Mouse (Mus musculus) hindbrain, embryonic 15.5 days (tissue): Measurements from ENCODE around the gene Gm42906. TPM values are rescaled to one million over a fixed set of nuclear protein-coding genes. Genes with fewer than 3 reads are reported as not detected.

Experiments used
- ATAC-seq: fragments of 200-750 bp; cut with Nextera tagmentation; 2 replicates; pipeline ENCODE4 v1.8.0; 2017; ENCODE audit warnings: low read depth, moderate number of reproducible peaks, moderate TSS enrichment; ENCODE audit not compliant: low FRiP score
- H3K27ac ChIP-seq: fragments of 300-500 bp; sonication (generic); replicated peaks from 2 replicates; pipeline ENCODE4 v1.5.1; 2015; ENCODE audit warnings: mild to moderate bottlenecking, inconsistent platforms
- H3K27me3 ChIP-seq: fragments of 300-500 bp; sonication (generic); 2 replicates; pipeline ENCODE4 v1.6.1; 2015; ENCODE audit warnings: control low read depth, inconsistent platforms
- H3K36me3 ChIP-seq: fragments of 300-500 bp; sonication (generic); 2 replicates; pipeline ENCODE4 v1.6.1; 2015; ENCODE audit warnings: control low read depth, inconsistent platforms
- H3K4me1 ChIP-seq: fragments of 300-500 bp; sonication (generic); replicated peaks from 2 replicates; pipeline ENCODE4 v1.6.1; 2015; ENCODE audit warnings: control low read depth, inconsistent platforms
- H3K4me2 ChIP-seq: fragments of 300-500 bp; sonication (generic); 2 replicates; pipeline ENCODE4 v1.6.1; 2015; ENCODE audit warnings: moderate library complexity, mild to moderate bottlenecking, inconsistent platforms
- H3K4me3 ChIP-seq: fragments of 300-500 bp; sonication (generic); 2 replicates; pipeline ENCODE4 v1.5.1; 2015; ENCODE audit warnings: mild to moderate bottlenecking, inconsistent platforms
- H3K9ac ChIP-seq: fragments of 300-500 bp; sonication (generic); 2 replicates; pipeline ENCODE4 v1.6.1; 2015; ENCODE audit warnings: inconsistent platforms
- H3K9me3 ChIP-seq: fragments of 300-500 bp; sonication (generic); 2 replicates; pipeline ENCODE4 v1.6.1; 2016; ENCODE audit warnings: control low read depth, inconsistent platforms
- WGBS: fragments of 180-500 bp; shearing (Covaris S2); methylation state at CpG from one replicate; pipeline ENCODE4 v1.1.7; 2015; 5-methylcytosine and 5-hydroxymethylcytosine counted together
- polyA plus RNA-seq: library from polyadenylated mRNA; unstranded; fragments of >200 nt; fragmentation: Nextera tagmentation; extraction: Ambion mirVana; gene quantifications from 2 replicates; pipeline ENCODE4 v1.2.1, GENCODE M21; 2015

The Gm42906 gene
- polyA plus RNA-seq, 1 experiment from 2014 or later = not detected

DNA sequence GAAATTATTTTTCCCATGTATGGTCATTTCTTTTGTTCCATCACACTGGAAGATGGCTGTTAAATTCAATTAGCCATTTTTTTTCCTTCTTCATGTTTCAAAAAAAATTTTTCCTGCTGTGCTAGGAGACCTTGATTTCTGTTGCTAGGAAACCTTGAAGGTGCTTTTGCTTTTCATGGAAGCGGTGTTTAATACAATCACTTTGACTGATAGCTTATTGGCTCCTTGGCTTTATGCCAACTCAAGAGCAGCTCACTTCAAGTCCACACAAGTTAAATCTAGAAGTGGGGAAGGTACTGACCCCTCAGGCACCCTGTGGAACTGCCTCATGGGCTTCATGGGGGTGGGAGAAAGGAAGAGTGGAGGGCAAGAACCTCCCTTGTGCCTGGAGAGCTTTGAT lies 38.1 kb downstream of the Gm42906 start:
- no peak for ATAC-seq
- H3K4me3 ChIP-seq = no peak overlapping the region
- no peaks in the 10 kb centered on the region for H3K36me3 ChIP-seq
- 0 out of 2 replicates have a peak, but pooled peaks cover 9% of the 10 kb centered on the region for H3K4me1 ChIP-seq
- H3K27ac ChIP-seq = 0 out of 2 replicates have a peak overlapping the region, but pooled peaks have one; percentile 18
- no peak overlapping the region for H3K9ac ChIP-seq
- H3K4me2 ChIP-seq = no peak overlapping the region
- WGBS = 60% methylated on average over 1 of the region's 1 CpGs
- H3K9me3 ChIP-seq = no peaks in the 10 kb centered on the region
- no peaks in the 10 kb centered on the region for H3K27me3 ChIP-seq

DNA sequence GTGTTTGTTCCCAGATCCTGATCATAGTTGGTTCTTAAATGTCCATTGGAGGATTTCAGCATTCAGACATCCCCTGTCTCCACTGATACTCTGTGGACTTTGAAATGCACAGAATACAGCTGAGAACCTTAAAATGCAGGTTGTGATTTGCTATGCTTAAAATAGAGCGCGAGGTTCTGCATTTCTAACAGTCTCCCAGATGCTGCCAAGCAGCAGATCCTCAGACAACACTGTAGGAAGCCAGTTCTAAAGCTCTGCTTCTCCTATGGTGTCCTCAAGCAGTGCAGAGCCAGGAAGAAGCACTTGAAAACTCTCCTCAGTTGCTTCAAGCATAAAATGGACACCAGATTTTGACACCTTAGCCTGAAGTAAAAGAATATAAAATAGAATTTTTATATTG lies 48.1 kb downstream of the Gm42906 start:
- 82% methylated on average over 2 of the region's 2 CpGs for WGBS
- Histone ChIP-seq H3K9me3 (no peaks in the 10 kb centered on the region), H3K27ac (no peak overlapping the region), H3K9ac (no peak overlapping the region), H3K36me3 (no peaks in the 10 kb centered on the region), H3K27me3 (no peaks in the 10 kb centered on the region), H3K4me2 (no peak overlapping the region), H3K4me1 (no peaks in the 10 kb centered on the region), H3K4me3 (no peak overlapping the region)
- no peak for ATAC-seq

DNA sequence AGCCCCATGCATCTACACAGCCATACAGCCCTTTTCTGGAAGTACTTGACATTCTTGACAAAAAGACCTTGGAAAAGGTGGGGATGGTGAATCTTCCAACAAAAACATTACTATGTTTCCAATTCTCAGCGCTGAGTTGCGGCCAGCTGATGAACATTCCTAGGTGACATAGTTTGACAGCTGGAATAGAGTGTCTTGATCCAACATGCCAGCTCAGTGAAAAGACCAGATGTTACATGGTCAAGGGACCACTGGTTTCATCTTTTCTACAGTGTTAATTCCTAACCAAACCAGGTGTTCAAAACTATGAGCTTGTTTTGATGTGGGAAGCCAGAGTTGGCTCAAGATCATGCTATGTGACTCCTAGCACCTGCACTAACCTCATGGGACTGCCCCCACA lies 48.8 kb downstream of the Gm42906 start:
- no peak for ATAC-seq

DNA sequence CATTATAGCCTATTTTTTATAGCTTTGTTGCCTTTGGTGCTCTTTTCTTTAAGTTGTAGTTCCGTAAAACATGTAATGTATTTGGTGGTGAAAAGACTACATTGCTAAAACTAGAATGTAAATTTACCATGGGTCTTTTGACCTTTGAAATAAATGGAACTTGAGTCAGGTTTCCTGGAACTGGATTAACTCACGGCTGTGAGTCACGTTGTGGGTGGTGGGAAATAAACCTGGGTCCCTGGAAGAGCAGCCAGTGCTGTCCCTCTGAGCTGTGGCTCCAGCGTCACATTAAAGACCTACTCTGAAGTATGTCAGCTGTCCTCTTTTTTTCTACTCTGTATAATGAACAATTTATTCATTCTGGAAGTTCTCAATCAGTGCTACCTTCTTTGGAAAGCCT lies 51.0 kb downstream of the Gm42906 start:
- Histone ChIP-seq H3K9ac (no peak overlapping the region), H3K36me3 (no peaks in the 10 kb centered on the region), H3K27ac (no peak overlapping the region), H3K27me3 (no peaks in the 10 kb centered on the region), H3K4me3 (no peak overlapping the region), H3K4me1 (no peaks in the 10 kb centered on the region), H3K9me3 (no peaks in the 10 kb centered on the region), H3K4me2 (no peak overlapping the region)
- no peak for ATAC-seq
- 87% methylated on average over 4 of the region's 4 CpGs for WGBS

More for the DNA sequence above, 48.8 kb downstream of the Gm42906 start:
- H3K9me3 ChIP-seq = no peaks in the 10 kb centered on the region
- H3K36me3 ChIP-seq = no peaks in the 10 kb centered on the region
- no peak overlapping the region for H3K4me2 ChIP-seq
- no peak overlapping the region for H3K9ac ChIP-seq
- H3K4me3 ChIP-seq = no peak overlapping the region
- no peaks in the 10 kb centered on the region for H3K4me1 ChIP-seq
- no peaks in the 10 kb centered on the region for H3K27me3 ChIP-seq
- WGBS = 86% methylated on average over 2 of the region's 2 CpGs
- H3K27ac ChIP-seq = no peak overlapping the region

GRCm38 (mm10) chr5:151374825-151375224 lies 53.1 kb downstream of the Gm42906 start:
- no peak overlapping the region for H3K4me3 ChIP-seq
- H3K27ac ChIP-seq = no peak overlapping the region
- no peaks in the 10 kb centered on the region for H3K4me1 ChIP-seq
- H3K9ac ChIP-seq = no peak overlapping the region
- H3K4me2 ChIP-seq = no peak overlapping the region
- H3K36me3 ChIP-seq = no peaks in the 10 kb centered on the region
- ATAC-seq = no peak
- WGBS = 69% methylated on average over 2 of the region's 2 CpGs
- H3K27me3 ChIP-seq = no peaks in the 10 kb centered on the region
- H3K9me3 ChIP-seq = no peaks in the 10 kb centered on the region

DNA sequence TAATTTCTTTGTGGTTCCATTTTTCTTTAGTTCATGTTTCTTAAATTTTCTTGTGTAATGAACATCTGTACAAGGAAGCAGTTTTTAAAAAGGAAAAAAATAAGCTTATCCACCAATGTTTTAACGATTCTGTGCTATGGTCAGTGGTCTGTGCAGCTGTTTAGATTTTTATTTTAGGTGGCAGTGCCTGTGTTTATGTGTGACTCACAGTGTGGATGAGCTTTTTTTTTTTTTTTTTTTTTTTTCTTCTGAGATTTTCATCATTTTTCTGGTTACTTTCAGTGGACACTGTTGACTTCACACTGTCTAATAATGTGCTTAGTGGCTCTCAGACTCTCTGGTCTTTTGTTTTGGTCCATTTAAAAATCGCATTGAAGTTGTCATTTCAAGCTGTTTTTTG lies 56.8 kb downstream of the Gm42906 start:
- no peak for ATAC-seq
- no peak overlapping the region for H3K4me3 ChIP-seq
- no peaks in the 10 kb centered on the region for H3K27me3 ChIP-seq
- H3K9ac ChIP-seq = no peak overlapping the region
- peaks cover 17% of the 10 kb centered on the region for H3K4me1 ChIP-seq
- H3K27ac ChIP-seq = no peak overlapping the region
- no peaks in the 10 kb centered on the region for H3K9me3 ChIP-seq
- WGBS = 82% methylated on average over 2 of the region's 2 CpGs
- no peaks in the 10 kb centered on the region for H3K36me3 ChIP-seq
- H3K4me2 ChIP-seq = no peak overlapping the region

- Histone ChIP-seq H3K4me2 (peak overlapping the region; percentile 73), H3K9me3 (no peaks in the 10 kb centered on the region), H3K9ac (peak overlapping the region; percentile 73), H3K27ac (peak overlapping the region; percentile 96), H3K27me3 (no peaks in the 10 kb centered on the region), H3K4me3 (peak overlapping the region; percentile 61), H3K4me1 (peaks cover 17% of the 10 kb centered on the region), H3K36me3 (no peaks in the 10 kb centered on the region)
- WGBS = 58% methylated on average over 5 of the region's 5 CpGs
- ATAC-seq = no peak
Measured at GRCm38 (mm10) chr5:151369306-151369721, 58.6 kb downstream of the Gm42906 start.

DNA sequence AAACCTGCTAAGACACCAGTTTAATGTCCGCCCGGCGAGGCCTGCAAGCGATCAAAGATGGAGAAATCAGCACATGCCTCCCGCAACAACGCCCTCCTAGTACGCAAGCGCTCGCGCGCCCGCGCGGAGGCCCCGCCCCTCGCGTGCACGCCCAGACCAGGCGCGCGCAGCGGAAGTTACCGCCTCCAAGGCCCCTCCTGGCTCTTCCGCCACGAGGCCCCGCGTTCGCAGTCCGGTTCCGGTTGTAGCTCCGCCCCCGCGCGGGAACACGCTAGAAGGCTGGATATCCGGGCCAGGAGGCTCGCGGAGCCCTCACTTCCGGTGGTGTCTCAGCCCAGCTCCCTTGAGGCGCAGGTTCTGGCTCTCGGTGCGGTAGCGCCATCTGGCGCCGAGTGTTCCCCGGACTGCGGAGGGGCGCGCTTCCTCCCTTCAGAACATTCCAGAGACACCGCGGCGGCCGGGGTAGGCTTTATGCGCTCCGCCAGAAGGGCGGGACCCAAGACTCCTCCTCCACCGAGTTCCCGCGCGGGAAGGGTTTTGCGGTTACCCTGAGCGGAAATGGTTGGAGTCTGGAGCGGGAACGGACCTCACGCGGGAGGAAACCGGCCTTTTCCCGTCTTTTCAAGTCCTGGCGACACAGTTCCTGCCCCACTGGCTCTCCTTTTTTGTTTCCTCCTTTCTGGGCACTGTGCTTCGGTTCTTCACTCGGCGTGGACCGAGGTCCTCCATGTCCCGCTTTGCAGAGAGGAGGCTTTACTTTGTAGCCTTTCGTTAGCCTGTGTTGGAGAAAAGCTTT lies 59.4 kb downstream of the Gm42906 start:
- H3K27me3 ChIP-seq = no peaks in the 10 kb centered on the region

GRCm38 (mm10) chr5:151367881-151368394 lies 60.0 kb downstream of the Gm42906 start:
- Histone ChIP-seq H3K4me2 (peak overlapping the region; percentile 73), H3K27ac (peak overlapping the region; percentile 96), H3K9me3 (no peaks in the 10 kb centered on the region), H3K9ac (peak overlapping the region; percentile 81), H3K4me3 (peak overlapping the region; percentile 61), H3K36me3 (no peaks in the 10 kb centered on the region), H3K4me1 (peaks cover 17% of the 10 kb centered on the region), H3K27me3 (no peaks in the 10 kb centered on the region)
- ATAC-seq = peak; percentile 32
- WGBS = 10% methylated on average over 16 of the region's 16 CpGs

More for the DNA sequence above, 59.4 kb downstream of the Gm42906 start:
- Histone ChIP-seq H3K4me2 (peak overlapping the region; percentile 73), H3K36me3 (no peaks in the 10 kb centered on the region), H3K9ac (peak overlapping the region; percentile 81), H3K4me1 (peaks cover 17% of the 10 kb centered on the region), H3K9me3 (no peaks in the 10 kb centered on the region), H3K4me3 (peak overlapping the region; percentile 61), H3K27ac (peak overlapping the region; percentile 96)
- ATAC-seq = peak; percentile 99
- under 1% methylated on average over 75 of the region's 75 CpGs for WGBS

DNA sequence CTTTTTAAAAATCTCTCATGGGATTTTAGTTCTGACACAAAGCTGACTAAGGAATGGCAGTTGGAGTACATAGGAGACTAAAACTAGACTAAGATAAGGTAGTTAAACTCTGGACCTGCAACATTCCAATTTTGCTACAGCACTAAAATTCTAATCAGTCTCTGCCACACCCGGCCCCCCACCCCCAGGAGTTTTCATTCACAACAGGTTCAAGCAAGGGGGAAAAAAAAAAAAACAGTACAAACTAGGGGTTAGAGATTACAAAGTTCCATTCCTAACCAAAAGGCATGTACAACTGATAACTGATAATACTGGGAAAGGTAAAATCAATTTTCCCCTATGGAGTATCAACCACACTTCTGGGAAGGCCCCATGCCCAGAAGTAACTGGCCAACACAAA lies 60.6 kb downstream of the Gm42906 start:
- H3K4me3 ChIP-seq = peak overlapping the region; percentile 61
- WGBS = 94% methylated on average over 1 of the region's 1 CpGs
- no peaks in the 10 kb centered on the region for H3K36me3 ChIP-seq
- H3K9ac ChIP-seq = peak overlapping the region; percentile 81
- ATAC-seq = no peak
- peak overlapping the region; percentile 96 for H3K27ac ChIP-seq
- peak overlapping the region; percentile 73 for H3K4me2 ChIP-seq
- no peaks in the 10 kb centered on the region for H3K9me3 ChIP-seq
- no peaks in the 10 kb centered on the region for H3K27me3 ChIP-seq
- H3K4me1 ChIP-seq = peaks cover 17% of the 10 kb centered on the region

DNA sequence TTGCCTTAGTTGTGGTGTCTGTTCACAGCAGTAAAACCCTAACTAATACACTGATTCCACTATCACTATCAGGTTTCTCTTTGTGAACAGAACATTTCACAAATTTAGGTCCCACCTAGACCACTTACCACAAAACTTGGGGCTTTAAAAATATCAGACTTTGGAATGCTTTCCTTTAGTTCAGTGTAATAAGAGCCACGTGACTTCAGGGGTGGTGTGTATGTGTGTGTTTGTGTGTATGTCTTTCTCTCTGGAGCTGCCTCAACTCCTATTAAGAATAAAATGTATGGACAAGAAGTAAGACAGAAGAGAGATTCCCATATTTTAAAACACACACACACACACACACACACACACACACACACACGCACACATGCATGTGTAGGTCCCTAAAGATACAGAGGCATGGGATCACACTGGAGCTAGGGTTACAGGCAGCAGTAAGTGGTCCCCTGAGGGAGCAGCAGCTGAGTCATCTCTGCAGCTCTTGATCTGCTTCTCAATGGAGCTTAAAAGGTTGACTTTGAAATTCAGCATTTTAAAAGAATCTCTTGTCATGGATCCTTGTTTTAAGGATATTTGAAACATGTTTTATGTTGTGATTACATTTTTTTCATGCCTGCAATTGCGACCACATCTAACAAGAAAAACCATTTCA lies 64.5 kb downstream of the Gm42906 start:
- peaks cover 11% of the 10 kb centered on the region for H3K4me1 ChIP-seq
- no peak overlapping the region for H3K27ac ChIP-seq
- no peaks in the 10 kb centered on the region for H3K36me3 ChIP-seq
- H3K4me3 ChIP-seq = no peak overlapping the region
- H3K27me3 ChIP-seq = no peaks in the 10 kb centered on the region
- H3K9me3 ChIP-seq = no peaks in the 10 kb centered on the region
- ATAC-seq = no peak
- WGBS = 81% methylated on average over 3 of the region's 3 CpGs
- no peak overlapping the region for H3K9ac ChIP-seq
- no peak overlapping the region for H3K4me2 ChIP-seq

DNA sequence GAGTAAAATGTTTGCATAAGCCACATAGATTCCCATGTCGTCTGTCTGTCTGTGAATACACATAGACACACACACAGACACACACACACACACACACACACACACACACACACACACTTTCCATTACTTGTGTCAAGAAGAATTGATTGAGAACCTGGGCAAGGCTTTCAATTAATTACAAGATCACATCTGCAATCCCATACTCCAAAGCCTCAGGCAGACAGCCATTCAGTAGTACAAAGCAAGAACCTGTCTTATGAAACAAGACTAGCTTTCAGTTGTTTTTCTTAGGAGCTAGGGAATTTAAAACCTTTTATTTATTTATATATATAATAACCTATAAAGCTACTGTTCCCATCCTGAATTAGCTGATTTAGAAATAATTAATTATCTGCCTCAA lies 78.3 kb downstream of the Gm42906 start:
- Histone ChIP-seq H3K4me2 (no peak overlapping the region), H3K36me3 (no peaks in the 10 kb centered on the region), H3K4me3 (no peak overlapping the region), H3K9me3 (no peaks in the 10 kb centered on the region), H3K27ac (no peak overlapping the region), H3K4me1 (no peaks in the 10 kb centered on the region), H3K9ac (no peak overlapping the region), H3K27me3 (no peaks in the 10 kb centered on the region)
- 63% methylated on average over 1 of the region's 1 CpGs for WGBS
- no peak for ATAC-seq
